In genomic region chr9:116383411-116384101, GRCm38 (mm10) we compare ENCODE assay signal across 7 mouse cellular contexts.
DNase-seq lines count a peak whose midpoint lies in the region; ATAC-seq and TF ChIP-seq lines count a peak whose summit lies in the region.

No protein-coding gene starts in this region.

- no peak overlapping the region; the same call in 1 of the 2 replicates for H3K27ac ChIP-seq in heart, adult 2 months
- peak overlapping the region; percentile 91 for H3K27ac ChIP-seq in lung, embryonic 14.5 days (ENCODE audit: low read depth)

- no peak overlapping the region for H3K9ac ChIP-seq in heart, adult 2 months (ENCODE audit: low read depth, low read length)
- H3K9ac ChIP-seq in lung, embryonic 14.5 days, result peak overlapping the region; percentile 28; the same call in 1 of the 2 replicates

- TF ChIP-seq EP300 in heart, adult 2 months (IDR thresholded peaks at IDR 0.05; ENCODE audit: insufficient read depth, low read depth, low read length), result no peak

- peak; percentile 78 for ATAC-seq in lung, embryonic 14.5 days (ENCODE audit: insufficient read depth)

- no peaks in the 10 kb centered on the region for H3K9me3 ChIP-seq in lung, embryonic 14.5 days (ENCODE audit: low read depth, low read length)

- no peaks in the 10 kb centered on the region for H3K27me3 ChIP-seq in heart, adult 2 months (ENCODE audit: control insufficient read depth, insufficient read depth, low read length)
- H3K27me3 ChIP-seq in lung, embryonic 14.5 days (ENCODE audit: insufficient read depth, low read length), result no peaks in the 10 kb centered on the region

- TF ChIP-seq CTCF in brain, embryonic 14.5 days (IDR thresholded peaks at IDR 0.05; ENCODE audit: borderline replicate concordance, extremely low read depth, insufficient read depth, insufficient read length), result no peak
- TF ChIP-seq CTCF in heart, adult 2 months (IDR thresholded peaks at IDR 0.05), result no peak
- TF ChIP-seq CTCF in lung, embryonic 14.5 days (IDR thresholded peaks at IDR 0.05; ENCODE audit: low read depth), result no peak

- H3K4me1 ChIP-seq in heart, adult 2 months (ENCODE audit: control insufficient read depth, insufficient read depth, low read length), result peaks cover 4% of the 10 kb centered on the region
- H3K4me1 ChIP-seq in lung, embryonic 14.5 days (ENCODE audit: insufficient read depth), result peaks cover 15% of the 10 kb centered on the region

- H3K4me2 ChIP-seq in lung, embryonic 14.5 days, result peak overlapping the region; percentile 51

- WGBS in heart, adult 2 months, result 33% methylated on average over 18 of the region's 18 CpGs
- 16% methylated on average over 18 of the region's 18 CpGs for WGBS in lung, embryonic 14.5 days

- H3K4me3 ChIP-seq in heart, adult 2 months, result peak overlapping the region; percentile 28; the same call in 1 of the 2 replicates
- no peak overlapping the region for H3K4me3 ChIP-seq in lung, embryonic 14.5 days (ENCODE audit: low read depth, low read length)

- H3K36me3 ChIP-seq in heart, adult 2 months (ENCODE audit: control insufficient read depth, insufficient read depth, low read length), result no peaks in the 10 kb centered on the region
- H3K36me3 ChIP-seq in lung, embryonic 14.5 days (ENCODE audit: insufficient read depth), result no peaks in the 10 kb centered on the region

- TF ChIP-seq POLR2A in brain, embryonic 14.5 days (IDR thresholded peaks at IDR 0.05; ENCODE audit: borderline replicate concordance, extremely low read depth, insufficient read depth, insufficient read length, poor library complexity, severe bottlenecking), result no peak
- no peak for TF ChIP-seq POLR2A in heart, adult 2 months (IDR thresholded peaks at IDR 0.05; ENCODE audit: insufficient read depth, low read depth, low read length)

- DNase-seq in NIH3T3 (ENCODE audit: low read depth) (peak; percentile 90), MN1 (ENCODE audit: low spot score) (no peak)
- peak; percentile 54 for DNase-seq in brain, embryonic 14.5 days (ENCODE audit: low read depth)
- DNase-seq in heart, adult 2 months, result peak; percentile 44 to 45
- DNase-seq in kidney, adult 18-20 months, result peak; percentile 51
- DNase-seq in lung, embryonic 14.5 days, result peak; percentile 79
- DNase-seq in testis, postnatal 10 days (ENCODE audit: low spot score), result peak; percentile 49

- intact Hi-C loops in heart, adult 2 months (cut with DNase I), result loop anchor here (2.0 to 5.0 kb wide), 2 partner anchors 293 to 321 kb away; no protein-coding TSS in a partner anchor

- H3K79me2 ChIP-seq in heart, adult 2 months (replicated peaks; ENCODE audit: control insufficient read depth, insufficient read depth, low read length), result no peaks in the 10 kb centered on the region
